Mouse (Mus musculus) left cerebral cortex, adult 2 months (tissue): Measurements from ENCODE around the gene Astn2. TPM values are rescaled to one million over a fixed set of nuclear protein-coding genes. Genes with fewer than 3 reads are reported as not detected.

ENCODE experiments used
- DNase-seq, 2 experiments: peaks; one replicate each; pipeline ENCODE4 v3.0.0; 2021 to 2022; ENCODE audit warnings: low spot score in 2 of 2, mixed read lengths in 1 of 2; ENCODE audit errors: extremely low spot score in 1 of 2
- H3K27ac ChIP-seq: fragments of 200-600 bp; 2 replicates; pipeline ENCODE4 v1.8.1; 2022
- H3K4me3 ChIP-seq: fragments of 200-600 bp; 2 replicates; pipeline ENCODE4 v1.8.1; 2022
- CTCF ChIP-seq: fragments of 200-600 bp; IDR thresholded peaks from 2 replicates; pipeline ENCODE4 v1.8.1; 2022; ENCODE audit warnings: antibody characterized with exemption, mild to moderate bottlenecking, moderate library complexity
- intact Hi-C: fragments of 180-260 bp; cut with DNase I; formaldehyde crosslinking; loops from one replicate; pipeline ENCODE4 v1.15.1; 2025
- total RNA-seq, 2 experiments: library from RNA; stranded (reverse); gene quantifications; 2 replicates each; pipeline ENCODE4 v1.2.3; 2021

Astn2 gene
- total RNA-seq, 2 experiments from 2014 or later: 38.3 to 40.3 TPM

DNA sequence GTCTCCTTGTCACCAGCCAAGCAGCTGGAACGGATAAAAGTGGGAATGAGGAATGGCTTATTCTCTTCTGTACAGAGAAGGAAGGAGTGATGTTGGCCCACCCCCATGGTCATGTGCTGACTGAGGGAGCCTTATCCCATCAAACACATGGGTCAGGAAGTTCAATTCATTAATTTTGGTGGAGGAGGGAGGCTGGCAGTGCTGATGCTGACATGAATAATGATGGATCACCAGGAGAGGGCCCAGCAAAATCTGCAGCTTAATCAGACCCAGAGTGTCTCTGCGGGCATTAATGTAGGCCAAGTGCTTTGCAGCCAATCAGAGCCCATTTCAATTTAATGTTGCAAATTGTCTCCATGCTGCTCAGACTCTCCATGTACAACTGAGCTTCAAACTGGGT, 172.1 kb downstream of the Astn2 start:
- no peak for TF ChIP-seq CTCF
- no peak overlapping the region for H3K4me3 ChIP-seq
- DNase-seq: no peak
- no peak overlapping the region for H3K27ac ChIP-seq
- intact Hi-C loops: no loop called here

DNA sequence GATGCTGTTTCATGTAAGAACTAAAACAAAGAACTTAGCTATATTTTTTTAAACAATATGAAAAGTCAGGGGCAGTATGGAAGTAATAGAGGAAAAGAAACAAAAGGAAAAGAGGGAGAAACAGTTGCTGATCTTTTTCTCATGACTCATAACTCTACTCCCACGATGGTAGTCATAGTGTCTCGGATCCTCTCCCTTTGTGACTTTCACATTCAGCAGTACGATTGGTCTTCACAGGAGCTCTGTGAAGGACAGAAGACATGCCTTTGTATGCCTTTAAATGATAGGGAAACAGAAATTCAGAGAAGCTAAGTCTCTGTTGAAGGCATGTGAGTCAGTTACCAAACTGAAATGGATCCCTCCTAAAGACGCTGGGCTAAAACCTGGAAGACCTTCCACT, 173.7 kb downstream of the Astn2 start:
- TF ChIP-seq CTCF: no peak
- Histone ChIP-seq H3K4me3 (no peak overlapping the region), H3K27ac (no peak overlapping the region)
- DNase-seq: no peak
- intact Hi-C loops: no loop called here

DNA sequence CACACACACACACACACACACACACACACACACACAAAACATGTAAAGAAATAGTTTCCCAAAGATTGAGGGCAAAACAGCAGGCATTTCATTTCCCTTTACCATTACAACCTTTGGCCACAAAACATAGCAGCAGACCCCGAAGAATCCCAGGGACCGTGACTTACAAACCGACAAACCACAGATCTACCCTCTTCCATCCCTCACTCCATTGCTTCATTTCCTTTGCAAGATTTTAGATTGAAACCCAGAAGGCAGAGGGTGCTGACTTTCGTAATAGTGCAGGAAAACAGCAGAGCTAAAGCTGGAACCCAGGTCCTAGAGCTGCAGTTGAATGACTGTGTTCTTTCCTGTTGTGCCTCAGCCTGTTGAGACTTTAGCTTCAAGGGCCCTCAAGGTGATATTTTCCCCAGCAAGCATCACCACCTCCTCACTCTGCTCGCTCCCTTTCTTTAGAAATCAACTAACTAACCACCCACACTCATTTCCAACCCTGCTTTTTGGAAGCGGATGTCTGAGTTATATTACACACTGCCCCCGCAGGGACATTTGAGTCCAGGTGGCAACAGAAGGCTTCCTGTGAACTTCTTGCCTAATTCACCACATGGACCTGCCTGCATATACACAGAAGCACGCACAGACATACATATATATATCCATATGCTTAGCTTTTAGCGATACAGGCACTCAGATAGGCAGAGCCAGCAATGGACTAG, 181.7 kb downstream of the Astn2 start:
- Histone ChIP-seq H3K4me3 (no peak overlapping the region), H3K27ac (no peak overlapping the region)
- TF ChIP-seq CTCF: no peak
- intact Hi-C loops: loop anchor here (2.0 to 10.0 kb wide), 4 partner anchors 34 to 385 kb away; partner anchors contain the start of gene Astn2
- peak; percentile 46 to 59 for DNase-seq

DNA sequence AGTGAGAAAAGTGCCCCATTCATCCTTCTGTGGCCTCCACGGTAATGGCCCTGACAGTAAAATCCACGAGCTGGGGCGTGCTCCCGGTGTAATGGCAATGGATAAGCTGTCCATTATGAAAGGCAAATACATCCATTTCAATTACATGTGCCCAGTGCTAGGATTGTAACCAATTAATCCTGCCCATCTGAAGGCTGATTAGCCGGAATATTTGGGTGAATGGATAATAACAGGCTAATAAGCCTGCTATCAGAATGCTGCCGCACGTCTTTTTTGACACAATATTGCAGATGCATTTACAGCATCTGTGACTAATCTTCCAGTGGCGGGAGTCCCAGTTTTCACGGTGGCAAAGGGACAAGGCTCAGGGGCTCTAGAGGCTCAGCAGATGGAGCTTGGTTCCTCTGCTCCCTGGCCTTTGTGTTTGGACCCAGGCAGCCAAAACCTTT, 189.2 kb downstream of the Astn2 start:
- intact Hi-C loops: no loop called here
- Histone ChIP-seq H3K27ac (no peak overlapping the region), H3K4me3 (no peak overlapping the region)
- no peak for TF ChIP-seq CTCF
- no peak for DNase-seq

DNA sequence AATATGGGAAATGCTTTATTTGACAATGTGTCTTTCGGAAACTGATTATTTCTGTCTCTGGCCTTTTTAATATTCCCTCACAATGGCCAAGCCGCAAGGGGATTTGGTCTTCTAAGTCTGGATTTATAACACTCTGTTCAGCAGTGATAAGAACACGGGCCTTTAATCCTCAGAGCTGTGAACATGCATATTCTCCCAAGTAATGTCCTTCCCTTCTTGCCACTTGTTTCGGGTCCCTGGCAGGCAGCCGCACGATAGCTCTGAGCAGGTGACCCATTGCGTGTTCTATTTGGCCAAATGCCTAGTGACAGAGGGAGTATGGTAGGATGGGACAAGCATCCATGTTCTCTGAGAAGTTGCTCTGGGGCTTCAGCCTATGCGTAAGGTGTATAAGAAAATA, 214.8 kb downstream of the Astn2 start:
- DNase-seq: no peak
- H3K4me3 ChIP-seq: no peak overlapping the region
- intact Hi-C loops: loop anchor here (2.0 kb wide), 1 partner anchor 33 kb away; no protein-coding TSS in a partner anchor
- no peak for TF ChIP-seq CTCF
- H3K27ac ChIP-seq: no peak overlapping the region

DNA sequence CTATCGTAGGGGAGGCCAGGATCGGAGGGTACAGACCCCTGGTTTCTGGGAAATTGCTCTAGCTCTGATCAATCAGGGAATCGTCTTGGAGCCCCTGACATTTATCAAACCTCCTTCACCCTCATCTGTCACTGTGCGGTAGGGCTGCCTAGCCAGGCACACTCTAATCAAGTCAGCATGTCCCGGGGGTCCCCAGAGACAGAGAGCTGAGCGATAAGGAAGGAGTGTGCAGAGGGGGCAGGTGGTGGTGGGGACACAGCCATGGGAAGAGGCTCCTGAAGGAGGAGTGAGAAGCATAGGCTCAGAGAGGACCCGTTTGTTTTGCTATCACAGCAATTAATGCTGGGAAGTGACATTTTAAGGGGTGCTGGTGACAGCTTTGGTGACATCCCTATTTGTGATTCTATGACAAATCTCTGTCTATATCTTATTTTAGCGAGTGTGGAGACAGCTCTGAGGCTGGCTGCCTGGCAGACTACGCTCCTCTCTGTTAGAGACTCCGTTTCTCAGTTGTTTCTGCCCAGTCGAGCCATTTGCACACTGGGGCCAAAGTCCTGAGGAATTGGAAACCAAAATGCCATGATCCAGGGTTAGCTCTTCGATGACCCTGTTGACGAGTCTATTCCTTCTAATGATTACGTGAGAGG, 228.4 kb downstream of the Astn2 start:
- intact Hi-C loops: loop anchor here (5.0 to 10.0 kb wide), 2 partner anchors 226 to 339 kb away; partner anchors contain the start of gene Astn2
- DNase-seq: no peak
- Histone ChIP-seq H3K27ac (no peak overlapping the region), H3K4me3 (no peak overlapping the region)
- TF ChIP-seq CTCF: no peak

DNA sequence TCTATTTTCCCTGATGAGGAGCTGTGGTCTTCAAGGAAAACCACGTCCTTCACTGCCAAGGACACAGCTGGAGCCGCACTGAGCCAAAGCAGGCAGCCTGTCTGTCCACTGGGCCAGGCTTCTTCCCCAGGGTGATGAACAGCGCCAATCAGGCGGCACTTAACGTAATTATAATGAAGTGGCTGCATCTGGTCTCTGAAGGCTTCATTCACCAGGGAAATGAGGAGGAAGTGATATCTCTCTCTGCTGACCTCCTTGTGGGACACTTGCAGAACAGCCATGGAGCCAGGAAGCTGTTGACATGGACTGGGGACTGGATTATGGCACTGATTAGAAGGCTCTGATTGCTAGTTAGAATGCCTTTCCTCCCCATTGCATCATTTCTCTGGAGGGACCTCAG, 232.8 kb downstream of the Astn2 start:
- Histone ChIP-seq H3K27ac (peak overlapping the region; percentile 36; the same call in 1 of the 2 replicates), H3K4me3 (no peak overlapping the region)
- DNase-seq: no peak
- no peak for TF ChIP-seq CTCF
- intact Hi-C loops: loop anchor here (10.0 kb wide), 1 partner anchor 343 kb away; no protein-coding TSS in a partner anchor

DNA sequence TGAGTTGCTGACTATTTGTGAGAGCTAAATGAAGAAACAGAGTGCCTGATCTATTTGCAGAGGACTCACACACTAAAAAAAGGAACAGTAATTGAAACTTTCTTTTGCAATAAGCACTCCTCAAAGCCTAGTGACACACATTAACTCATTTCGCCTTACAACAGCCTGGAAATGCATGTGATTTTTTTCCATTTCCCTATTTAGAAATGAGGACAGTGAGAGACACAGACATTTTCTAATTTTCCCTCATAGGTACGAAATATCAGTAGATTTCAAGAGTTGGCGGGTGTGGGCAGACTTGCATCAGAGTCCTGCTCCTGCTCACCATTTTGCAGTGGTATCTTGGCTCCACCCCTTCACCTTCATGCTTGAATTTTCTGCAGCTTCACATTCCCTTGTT, 233.6 kb downstream of the Astn2 start:
- H3K27ac ChIP-seq: peak overlapping the region; percentile 36; the same call in 1 of the 2 replicates
- intact Hi-C loops: loop anchor here (10.0 kb wide), 1 partner anchor 344 kb away; no protein-coding TSS in a partner anchor
- no peak for TF ChIP-seq CTCF
- no peak overlapping the region for H3K4me3 ChIP-seq
- no peak for DNase-seq

DNA sequence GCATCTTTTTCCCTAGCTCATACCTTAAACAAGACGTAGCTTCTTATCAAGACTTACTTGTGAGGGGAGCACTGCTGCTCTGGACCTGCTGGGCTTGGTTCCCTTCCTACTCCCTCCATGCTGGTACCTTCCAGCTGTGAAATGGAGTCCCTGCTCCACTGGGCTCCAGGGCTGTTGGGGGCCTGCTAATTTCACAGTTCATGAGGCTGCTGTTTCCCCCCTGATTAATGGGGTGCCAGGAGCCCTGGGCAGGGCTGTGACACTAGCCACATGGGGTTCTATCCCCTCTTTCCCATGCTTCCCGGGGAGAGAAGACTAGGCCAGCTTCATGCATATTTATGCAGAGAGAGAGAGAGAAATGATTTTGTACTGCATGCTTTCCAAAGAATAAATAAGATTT, 234.9 kb downstream of the Astn2 start:
- no peak for DNase-seq
- Histone ChIP-seq H3K4me3 (no peak overlapping the region), H3K27ac (no peak overlapping the region)
- no peak for TF ChIP-seq CTCF
- intact Hi-C loops: no loop called here

DNA sequence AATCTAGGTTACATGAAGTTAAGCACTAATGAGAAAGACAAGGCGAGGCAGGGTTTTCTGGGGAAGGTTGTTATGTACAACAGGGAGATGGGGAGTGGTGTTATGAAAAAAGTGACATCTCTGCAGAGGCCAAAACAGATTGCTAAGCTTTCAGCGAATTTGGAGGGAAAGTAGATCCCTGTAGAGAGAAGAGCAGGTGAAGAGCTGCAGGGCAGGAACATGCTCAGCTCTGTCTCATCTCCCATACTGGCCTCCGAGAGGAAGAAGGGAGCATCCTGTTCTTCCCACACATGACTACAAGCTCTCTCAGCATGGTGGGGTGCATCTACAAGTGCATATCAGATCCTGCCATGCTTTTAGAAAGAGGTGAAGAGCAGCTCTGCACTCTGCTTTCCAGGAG, 245.7 kb downstream of the Astn2 start:
- no peak overlapping the region for H3K4me3 ChIP-seq
- intact Hi-C loops: no loop called here
- no peak overlapping the region for H3K27ac ChIP-seq
- no peak for DNase-seq
- TF ChIP-seq CTCF: no peak

DNA sequence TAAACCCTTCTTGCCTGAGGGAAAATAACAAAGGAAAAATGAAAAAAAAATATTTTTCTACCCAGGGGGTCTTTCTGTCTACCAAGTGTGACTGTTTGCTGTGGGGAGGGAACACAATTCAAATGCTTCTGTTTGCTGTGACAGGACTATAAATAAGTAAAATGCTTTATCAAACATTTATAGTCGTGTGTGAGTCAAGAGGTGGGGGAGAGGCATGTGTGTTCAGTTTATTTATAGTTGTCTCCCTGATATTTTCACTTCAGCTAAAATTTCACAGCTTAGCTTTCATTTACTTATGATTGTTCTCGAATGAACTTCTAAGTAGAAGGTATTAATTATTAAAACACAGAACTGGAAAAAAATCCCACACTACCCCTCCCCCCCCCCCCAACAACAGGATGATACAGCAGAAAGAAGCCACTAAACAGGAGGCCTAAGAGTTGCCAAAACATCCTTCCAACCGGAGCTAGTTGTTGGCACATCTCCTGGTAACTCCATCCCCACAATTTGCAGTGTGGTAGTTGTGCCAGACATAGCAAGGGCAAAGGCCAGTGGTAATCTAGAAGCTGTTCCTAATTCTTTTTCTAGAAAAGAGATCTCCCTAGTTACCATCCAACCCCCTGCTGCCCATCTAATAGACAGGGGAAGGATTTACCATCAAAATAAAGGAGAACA, 246.8 kb downstream of the Astn2 start:
- Histone ChIP-seq H3K4me3 (no peak overlapping the region), H3K27ac (no peak overlapping the region)
- no peak for TF ChIP-seq CTCF
- intact Hi-C loops: no loop called here
- DNase-seq: no peak

DNA sequence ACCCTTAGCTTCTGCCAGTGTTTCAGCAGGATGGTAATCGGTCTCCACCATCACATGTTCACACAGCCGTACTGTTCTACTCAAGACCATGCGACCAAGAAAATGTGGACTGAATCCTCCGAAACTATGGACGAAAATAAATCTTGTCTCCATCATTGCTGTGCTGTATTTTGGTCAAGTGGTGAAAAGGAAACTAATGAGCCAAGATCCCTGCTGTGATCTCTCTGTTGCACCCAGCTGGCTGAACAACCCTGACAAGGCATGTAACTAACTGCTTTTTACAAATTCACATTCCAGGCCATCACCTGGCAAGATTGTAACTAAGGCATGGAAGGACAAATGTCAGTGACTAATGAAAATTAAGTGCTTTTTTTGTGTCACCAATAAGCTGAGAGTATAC, 257.9 kb downstream of the Astn2 start:
- Histone ChIP-seq H3K4me3 (no peak overlapping the region), H3K27ac (no peak overlapping the region)
- no peak for TF ChIP-seq CTCF
- intact Hi-C loops: no loop called here
- DNase-seq: no peak
